In genomic region chr7:55983107-55983506, GRCm38 (mm10) we compare ENCODE assay signal across 19 mouse cellular contexts. TPM values are rescaled to one million over a fixed set of nuclear protein-coding genes. Genes with fewer than 3 reads are reported as not detected.
DNase-seq lines count a peak whose midpoint lies in the region; ATAC-seq lines count a peak whose summit lies in the region.
"Had no signal": no experiment of that assay in that cellular context is flagged by ENCODE, and none has a peak within 500 bp of the region (broad histone marks: within the 10 kb centered on the region; RNA-seq: fewer than 3 reads in every experiment).

No protein-coding gene starts in this region.

- no peaks in the 10 kb centered on the region for H3K9me3 ChIP-seq in liver, embryonic 15.5 days (replicated peaks)
- H3K9me3 ChIP-seq in midbrain, embryonic 13.5 days: no peaks in the 10 kb centered on the region
- H3K9me3 ChIP-seq: embryonic facial prominence, embryonic 12.5 days; forebrain, embryonic 15.5 days; heart, embryonic 12.5 days had no signal

- peak; percentile 23 for DNase-seq in heart, adult 11 months
- no peak for DNase-seq in heart, adult 8-10 months (ENCODE audit: low spot score)
- DNase-seq in lung, adult 18-20 months: peak; percentile 15 to 33
- DNase-seq in lung, postnatal 4 days: no peak
- DNase-seq in lung, postnatal 25 days (ENCODE audit: low spot score): peak; percentile 39
- DNase-seq in neural tube, embryonic 10.5 days (ENCODE audit: extremely low spot score, low spot score): no peak
- DNase-seq: adrenal gland, postnatal 14 days; cerebellum, adult 11-12 months; cerebellum, adult 9-10 months; cerebellum, postnatal 25 days; gastrocnemius, postnatal 10 days; heart, adult 2 months had no signal

- no peak overlapping the region for H3K4me3 ChIP-seq in liver, embryonic 15.5 days (replicated peaks)
- H3K4me3 ChIP-seq in midbrain, embryonic 13.5 days (replicated peaks): no peak overlapping the region
- H3K4me3 ChIP-seq: embryonic facial prominence, embryonic 12.5 days; forebrain, embryonic 15.5 days; heart, adult 2 months; heart, embryonic 12.5 days had no signal

- H3K9ac ChIP-seq in liver, embryonic 15.5 days: no peak overlapping the region
- H3K9ac ChIP-seq in midbrain, embryonic 13.5 days (replicated peaks): no peak overlapping the region
- H3K9ac ChIP-seq: embryonic facial prominence, embryonic 12.5 days; forebrain, embryonic 15.5 days; heart, embryonic 12.5 days had no signal

- peaks cover 53% of the 10 kb centered on the region for H3K36me3 ChIP-seq in liver, embryonic 15.5 days (replicated peaks)
- H3K36me3 ChIP-seq in midbrain, embryonic 13.5 days: peaks cover 43% of the 10 kb centered on the region

- no peaks in the 10 kb centered on the region for H3K27me3 ChIP-seq in liver, embryonic 15.5 days
- H3K27me3 ChIP-seq in midbrain, embryonic 13.5 days: no peaks in the 10 kb centered on the region
- H3K27me3 ChIP-seq: embryonic facial prominence, embryonic 12.5 days; forebrain, embryonic 15.5 days; heart, embryonic 12.5 days had no signal

- H3K4me1 ChIP-seq in liver, embryonic 15.5 days (replicated peaks): peaks cover 44% of the 10 kb centered on the region
- no peaks in the 10 kb centered on the region for H3K4me1 ChIP-seq in midbrain, embryonic 13.5 days (replicated peaks)
- H3K4me1 ChIP-seq: embryonic facial prominence, embryonic 12.5 days; forebrain, embryonic 15.5 days; heart, embryonic 12.5 days had no signal

- 95% methylated on average over 5 of the region's 5 CpGs for WGBS in liver, embryonic 15.5 days (ENCODE audit: insufficient replicate concordance)
- WGBS in midbrain, embryonic 13.5 days: 93% methylated on average over 5 of the region's 5 CpGs

- no peak overlapping the region for H3K4me2 ChIP-seq in liver, embryonic 15.5 days
- no peak overlapping the region for H3K4me2 ChIP-seq in midbrain, embryonic 13.5 days (replicated peaks)
- H3K4me2 ChIP-seq: embryonic facial prominence, embryonic 12.5 days; forebrain, embryonic 15.5 days; heart, embryonic 12.5 days had no signal

- ATAC-seq in liver, embryonic 15.5 days (ENCODE audit: insufficient read depth): no peak
- ATAC-seq in midbrain, embryonic 13.5 days: no peak
- ATAC-seq: activated CD4-positive, CD25-positive, alpha-beta regulatory T cell, adult 4 months; CD4-positive, CD25-positive, alpha-beta regulatory T cell, adult 4 months; forebrain, embryonic 15.5 days had no signal

- peak overlapping the region; percentile 86 for H3K27ac ChIP-seq in liver, embryonic 15.5 days (replicated peaks)
- H3K27ac ChIP-seq in midbrain, embryonic 13.5 days: no peak overlapping the region
- H3K27ac ChIP-seq: embryonic facial prominence, embryonic 12.5 days; forebrain, embryonic 15.5 days; heart, adult 2 months had no signal

RNA-seq across cellular contexts. Expression of gene Nipa2, which starts 20.8 kb away (rescaled TPM):
- total RNA-seq in heart, adult 8-10 months (2022): 10 to 100 TPM; 31.8 to 36.3 (median 33.3) TPM
- 21.0 and 23.6 TPM in 2 replicates for polyA plus RNA-seq in liver, embryonic 15.5 days (2015; fragmentation: Nextera tagmentation; extraction: Ambion mirVana)
- 33.2 and 34.5 TPM in 2 replicates for polyA plus RNA-seq in midbrain, embryonic 13.5 days (2015; fragmentation: Nextera tagmentation; extraction: Ambion mirVana)

RNA-seq across cellular contexts. Expression of gene Nipa1, which starts 36.6 kb away (rescaled TPM):
- 1 to 10 TPM; 7.4 to 9.0 (median 7.8) TPM for total RNA-seq in heart, adult 8-10 months (2022)
- polyA plus RNA-seq in liver, embryonic 15.5 days (2015; fragmentation: Nextera tagmentation; extraction: Ambion mirVana): 13.6 and 15.4 TPM in 2 replicates
- 20.0 and 21.8 TPM in 2 replicates for polyA plus RNA-seq in midbrain, embryonic 13.5 days (2015; fragmentation: Nextera tagmentation; extraction: Ambion mirVana)
- polyA plus RNA-seq: CD4-positive, CD25-positive, alpha-beta regulatory T cell, adult 4 months had no signal

Comparison
In these comparisons a context has a peak if more than half of its experiments do, and no peak if none do; other contexts are left out.
1. DNase-seq: peak in heart, adult 11 months (single experiment), lung, adult 18-20 months (2 of 2) and lung, postnatal 25 days (single experiment); none in heart, adult 8-10 months (single experiment), lung, postnatal 4 days (0 of 2) and neural tube, embryonic 10.5 days (single experiment).